8 mouse cellular contexts compared by ENCODE assay signal in genomic region chr9:100395711-100396110, GRCm38 (mm10).
DNase-seq lines count a peak whose midpoint lies in the region; ATAC-seq and TF ChIP-seq lines count a peak whose summit lies in the region.

No protein-coding gene starts in this region.

- TF ChIP-seq CTCF in C2C12 (IDR thresholded peaks at IDR 0.05; ENCODE audit: control insufficient read depth, insufficient read depth, insufficient read length), result peak; percentile 50
- TF ChIP-seq CTCF in MEL (IDR thresholded peaks at IDR 0.05 in 2 of 3, conservative IDR thresholded peaks at IDR 0.05 in 1 of 3; ENCODE audit: control insufficient read depth in 1 of 3, insufficient read depth in 1 of 3, low read depth in 2 of 3, low read length in 3 of 3, poor library complexity in 1 of 3, severe bottlenecking in 1 of 3), result peak; percentile 80 to 99 (median 82)
- peak; percentile 85 for TF ChIP-seq CTCF in cerebellum, adult 2 months (IDR thresholded peaks at IDR 0.05; ENCODE audit: borderline replicate concordance, insufficient read depth, low read depth, low read length)
- TF ChIP-seq CTCF in gastrocnemius, adult 2 months (IDR thresholded peaks at IDR 0.05), result peak; percentile 99
- TF ChIP-seq CTCF in lung, embryonic 14.5 days (IDR thresholded peaks at IDR 0.05; ENCODE audit: low read depth), result peak; percentile 98

- no peaks in the 10 kb centered on the region for H3K9me3 ChIP-seq in MEL (replicated peaks; ENCODE audit: insufficient read depth, low read length)
- H3K9me3 ChIP-seq in lung, embryonic 14.5 days (ENCODE audit: low read depth, low read length), result no peaks in the 10 kb centered on the region

- no peaks in the 10 kb centered on the region for H3K79me3 ChIP-seq in C2C12 (ENCODE audit: low read depth)

- H3K27me3 ChIP-seq in C2C12 (ENCODE audit: control insufficient read depth, insufficient read depth, insufficient read length), result peaks cover 8% of the 10 kb centered on the region
- H3K27me3 ChIP-seq in MEL (ENCODE audit: control insufficient read depth in 1 of 2, insufficient read depth in 2 of 2, low read length in 2 of 2), result no peaks in the 10 kb centered on the region
- no peaks in the 10 kb centered on the region; the same call in 1 of the 2 replicates for H3K27me3 ChIP-seq in cerebellum, adult 2 months (ENCODE audit: control insufficient read depth, insufficient read depth, low read length)
- no peaks in the 10 kb centered on the region for H3K27me3 ChIP-seq in lung, embryonic 14.5 days (ENCODE audit: insufficient read depth, low read length)

- peak; percentile 81 for DNase-seq in MEL (ENCODE audit: low read depth, low spot score)
- DNase-seq in cerebellum, adult 2 months, result peak; percentile 34 to 53
- DNase-seq in gastrocnemius, adult 2 months, result peak; percentile 78
- peak; percentile 14 for DNase-seq in large intestine, adult 2 months (ENCODE audit: low read depth, low spot score)
- DNase-seq in lung, embryonic 14.5 days, result peak; percentile 93
- peak; percentile 43 to 53 for DNase-seq in right cerebral cortex, postnatal 36 days (ENCODE audit: low spot score in 2 of 2)
- peak; percentile 55 to 87 for DNase-seq in urinary bladder, postnatal 4 days (ENCODE audit: low spot score in 2 of 2)

- H3K27ac ChIP-seq in MEL (ENCODE audit: control insufficient read depth, low read depth, low read length), result no peak overlapping the region
- no peak overlapping the region for H3K27ac ChIP-seq in cerebellum, adult 2 months (ENCODE audit: insufficient read depth, low read length)
- H3K27ac ChIP-seq in gastrocnemius, adult 2 months, result no peak overlapping the region
- no peak overlapping the region for H3K27ac ChIP-seq in lung, embryonic 14.5 days (ENCODE audit: low read depth)

- H3K4me3 ChIP-seq in C2C12 (ENCODE audit: insufficient read depth, poor library complexity, severe bottlenecking), result no peak overlapping the region
- no peak overlapping the region for H3K4me3 ChIP-seq in MEL (ENCODE audit: control insufficient read depth in 1 of 2, insufficient read depth in 1 of 2, low read depth in 2 of 2, low read length in 2 of 2)
- H3K4me3 ChIP-seq in cerebellum, adult 2 months (replicated peaks; ENCODE audit: insufficient read depth, low read depth, low read length), result no peak overlapping the region
- no peak overlapping the region for H3K4me3 ChIP-seq in gastrocnemius, adult 2 months
- no peak overlapping the region for H3K4me3 ChIP-seq in lung, embryonic 14.5 days (ENCODE audit: low read depth, low read length)

- H3K79me2 ChIP-seq in C2C12 (ENCODE audit: control insufficient read depth, insufficient read depth), result no peaks in the 10 kb centered on the region
- H3K79me2 ChIP-seq in MEL (ENCODE audit: control insufficient read depth, insufficient read depth, low read length, poor library complexity), result no peaks in the 10 kb centered on the region

- ATAC-seq in lung, embryonic 14.5 days (ENCODE audit: insufficient read depth), result peak; percentile 56; the same call in 1 of the 2 replicates

- intact Hi-C loops in gastrocnemius, adult 2 months (cut with DNase I), result loop anchor here (5.0 kb wide), 1 partner anchor 553 kb away; no protein-coding TSS in a partner anchor

- TF ChIP-seq EP300 in MEL (IDR thresholded peaks at IDR 0.05; ENCODE audit: low read depth in 1 of 2, low read length in 2 of 2), result no peak

- WGBS in cerebellum, adult 2 months, result 3% methylated on average over 5 of the region's 5 CpGs
- WGBS in large intestine, adult 2 months, result 1% methylated on average over 5 of the region's 5 CpGs
- 6% methylated on average over 5 of the region's 5 CpGs for WGBS in lung, embryonic 14.5 days

- no peak overlapping the region for H3K4me2 ChIP-seq in lung, embryonic 14.5 days

- no peaks in the 10 kb centered on the region for H3K36me3 ChIP-seq in C2C12 (ENCODE audit: control insufficient read depth, insufficient read depth)
- peaks cover 0 to 14% of the 10 kb centered on the region in 2 experiments; a peak in 2 of 4 replicates for H3K36me3 ChIP-seq in MEL (ENCODE audit: control insufficient read depth in 1 of 2, insufficient read depth in 2 of 2, low read length in 2 of 2)
- H3K36me3 ChIP-seq in lung, embryonic 14.5 days (ENCODE audit: insufficient read depth), result no peaks in the 10 kb centered on the region

- H3ac ChIP-seq in C2C12 (ENCODE audit: control insufficient read depth, insufficient read length, low read depth), result no peak overlapping the region

- TF ChIP-seq POLR2A in MEL (IDR thresholded peaks at IDR 0.05; ENCODE audit: control insufficient read depth in 1 of 2, insufficient read depth in 1 of 2, low read depth in 1 of 2, low read length in 2 of 2, poor library complexity in 1 of 2), result no peak
- TF ChIP-seq POLR2A in cerebellum, adult 2 months (IDR thresholded peaks at IDR 0.05; ENCODE audit: borderline replicate concordance, insufficient read depth, low read length), result no peak

- peaks cover 7 to 11% of the 10 kb centered on the region in 2 experiments for H3K4me1 ChIP-seq in MEL (ENCODE audit: control insufficient read depth in 1 of 2, insufficient read depth in 2 of 2, low read length in 2 of 2)
- H3K4me1 ChIP-seq in cerebellum, adult 2 months (ENCODE audit: control insufficient read depth, insufficient read depth, low read length), result no peaks in the 10 kb centered on the region
- no peaks in the 10 kb centered on the region for H3K4me1 ChIP-seq in lung, embryonic 14.5 days (ENCODE audit: insufficient read depth)

- TF ChIP-seq RAD21 in MEL (IDR thresholded peaks at IDR 0.05; ENCODE audit: low read depth, low read length), result peak; percentile 52

- no peak overlapping the region for H3K9ac ChIP-seq in MEL (ENCODE audit: control insufficient read depth, low read depth, low read length, poor library complexity, severe bottlenecking)
- no peak overlapping the region for H3K9ac ChIP-seq in lung, embryonic 14.5 days

TF ChIP-seq in C2C12, 6 proteins besides CTCF, POLR2A, EP300 and RAD21:
- TF ChIP-seq CEBPB (IDR thresholded peaks at IDR 0.05; ENCODE audit: low read depth) (no peak), MAX (IDR thresholded peaks at IDR 0.05) (no peak), USF1 (IDR thresholded peaks at IDR 0.05; ENCODE audit: low read depth) (no peak), FOSL1 (IDR thresholded peaks at IDR 0.05; ENCODE audit: insufficient read depth, low read length, poor library complexity, severe bottlenecking) (no peak), MYOG (IDR thresholded peaks at IDR 0.05; ENCODE audit: control insufficient read depth, extremely low read depth, insufficient read length) (no peak), MYOD1 (IDR thresholded peaks at IDR 0.05; ENCODE audit: control insufficient read depth, insufficient read length, low read depth) (no peak)

TF ChIP-seq in MEL, 35 proteins besides CTCF, POLR2A, EP300 and RAD21:
- TF ChIP-seq ZC3H11A (IDR thresholded peaks at IDR 0.05; ENCODE audit: low read depth, low read length), result peak; percentile 38; the same call in 1 of the 2 replicates
- 0 out of 2 replicates have a peak, but pooled peaks have one; percentile 20 for TF ChIP-seq HCFC1 (IDR thresholded peaks at IDR 0.05; ENCODE audit: low read depth, low read length)
- TF ChIP-seq SMC3 (IDR thresholded peaks at IDR 0.05; ENCODE audit: low read depth, low read length), result peak; percentile 40
- TF ChIP-seq TCF12 (IDR thresholded peaks at IDR 0.05; ENCODE audit: low read depth, low read length), result 0 out of 2 replicates have a peak, but pooled peaks have one; percentile 31
- no peak for TF ChIP-seq NRF1 (IDR thresholded peaks at IDR 0.05; ENCODE audit: insufficient read depth, low read depth, low read length, poor library complexity, severe bottlenecking)
- 0 out of 2 replicates have a peak, but pooled peaks have one; percentile 16 for TF ChIP-seq RCOR1 (IDR thresholded peaks at IDR 0.05; ENCODE audit: low read depth, low read length)
- TF ChIP-seq MAX (IDR thresholded peaks at IDR 0.05; ENCODE audit: low read length), result no peak
- TF ChIP-seq ZMIZ1 (IDR thresholded peaks at IDR 0.05; ENCODE audit: low read depth, low read length), result no peak
- 0 out of 2 replicates have a peak, but pooled peaks have one; percentile 16 for TF ChIP-seq ZNF384 (IDR thresholded peaks at IDR 0.05; ENCODE audit: low read depth, low read length)
TF ChIP-seq in MEL: peak in this region for 6.

Comparison
In these comparisons a context has a peak if more than half of its experiments do, and no peak if none do; other contexts are left out.
1. DNase-seq: peak in every context shown above with its lines; median percentile 93 in lung, embryonic 14.5 days; 81 in MEL; 78 in gastrocnemius, adult 2 months; 71 in urinary bladder, postnatal 4 days; 48 in right cerebral cortex, postnatal 36 days; 44 in cerebellum, adult 2 months; 14 in large intestine, adult 2 months.